Mouse (Mus musculus): ENCODE data around the gene Pfn1.

GRCm38 (mm10) chr11:70670483-70670882 lies 16.0 kb upstream of the Pfn1 start:
- TF ChIP-seq POLR2AphosphoS2 (IDR thresholded peaks at IDR 0.05; ENCODE audit: insufficient read length, low read depth) = no peak
- no peak for TF ChIP-seq MAX (IDR thresholded peaks at IDR 0.05; ENCODE audit: low read depth)
- TF ChIP-seq SRF (IDR thresholded peaks at IDR 0.05; ENCODE audit: control insufficient read depth, insufficient read length, low read depth) = no peak
- TF ChIP-seq TCF12 (IDR thresholded peaks at IDR 0.05; ENCODE audit: insufficient read depth, poor library complexity, severe bottlenecking) = no peak
- TF ChIP-seq USF1 (IDR thresholded peaks at IDR 0.05; ENCODE audit: low read depth) = no peak
- TF ChIP-seq POLR2A (IDR thresholded peaks at IDR 0.05; ENCODE audit: insufficient read length, low read depth) = no peak
- no peak for TF ChIP-seq REST (IDR thresholded peaks at IDR 0.05; ENCODE audit: insufficient read depth, insufficient read length)
- TF ChIP-seq MYOD1 (IDR thresholded peaks at IDR 0.05; ENCODE audit: control insufficient read depth in 1 of 3, insufficient read length in 2 of 3, low read depth in 2 of 3) = no peak
- TF ChIP-seq MYOG (IDR thresholded peaks at IDR 0.05; ENCODE audit: control insufficient read depth in 1 of 3, insufficient read depth in 1 of 3, insufficient read length in 2 of 3, low read depth in 2 of 3) = no peak
- no peak for TF ChIP-seq E2F4 (IDR thresholded peaks at IDR 0.05; ENCODE audit: insufficient read depth)
- no peak for TF ChIP-seq CEBPB (IDR thresholded peaks at IDR 0.05; ENCODE audit: insufficient read depth, poor library complexity, severe bottlenecking)

Data from myocyte (in vitro differentiated cells).